Mouse (Mus musculus) hindbrain, embryonic 15.5 days (tissue): ENCODE results near the gene Cep19. TPM values are rescaled to one million over a fixed set of nuclear protein-coding genes. Genes with fewer than 3 reads are reported as not detected.
"Not testable (repeated sequence)": the region's sequence is repeated elsewhere in the genome, so short reads cannot be mapped to it uniquely, and the experiment has no call there.

Experiments used
- ATAC-seq: fragments of 200-750 bp; cut with Nextera tagmentation; 2 replicates; pipeline ENCODE4 v1.8.0; 2017; ENCODE audit warnings: low read depth, moderate number of reproducible peaks, moderate TSS enrichment; ENCODE audit not compliant: low FRiP score
- H3K27ac ChIP-seq: fragments of 300-500 bp; sonication (generic); replicated peaks from 2 replicates; pipeline ENCODE4 v1.5.1; 2015; ENCODE audit warnings: mild to moderate bottlenecking, inconsistent platforms
- H3K27me3 ChIP-seq: fragments of 300-500 bp; sonication (generic); 2 replicates; pipeline ENCODE4 v1.6.1; 2015; ENCODE audit warnings: control low read depth, inconsistent platforms
- H3K36me3 ChIP-seq: fragments of 300-500 bp; sonication (generic); 2 replicates; pipeline ENCODE4 v1.6.1; 2015; ENCODE audit warnings: control low read depth, inconsistent platforms
- H3K4me1 ChIP-seq: fragments of 300-500 bp; sonication (generic); replicated peaks from 2 replicates; pipeline ENCODE4 v1.6.1; 2015; ENCODE audit warnings: control low read depth, inconsistent platforms
- H3K4me2 ChIP-seq: fragments of 300-500 bp; sonication (generic); 2 replicates; pipeline ENCODE4 v1.6.1; 2015; ENCODE audit warnings: moderate library complexity, mild to moderate bottlenecking, inconsistent platforms
- H3K4me3 ChIP-seq: fragments of 300-500 bp; sonication (generic); 2 replicates; pipeline ENCODE4 v1.5.1; 2015; ENCODE audit warnings: mild to moderate bottlenecking, inconsistent platforms
- H3K9ac ChIP-seq: fragments of 300-500 bp; sonication (generic); 2 replicates; pipeline ENCODE4 v1.6.1; 2015; ENCODE audit warnings: inconsistent platforms
- H3K9me3 ChIP-seq: fragments of 300-500 bp; sonication (generic); 2 replicates; pipeline ENCODE4 v1.6.1; 2016; ENCODE audit warnings: control low read depth, inconsistent platforms
- WGBS: fragments of 180-500 bp; shearing (Covaris S2); methylation state at CpG from one replicate; pipeline ENCODE4 v1.1.7; 2015; 5-methylcytosine and 5-hydroxymethylcytosine counted together
- polyA plus RNA-seq: library from polyadenylated mRNA; unstranded; fragments of >200 nt; fragmentation: Nextera tagmentation; extraction: Ambion mirVana; gene quantifications from 2 replicates; pipeline ENCODE4 v1.2.1, GENCODE M21; 2015

The Cep19 gene
- polyA plus RNA-seq, 1 experiment from 2014 or later: 44.2 TPM

DNA sequence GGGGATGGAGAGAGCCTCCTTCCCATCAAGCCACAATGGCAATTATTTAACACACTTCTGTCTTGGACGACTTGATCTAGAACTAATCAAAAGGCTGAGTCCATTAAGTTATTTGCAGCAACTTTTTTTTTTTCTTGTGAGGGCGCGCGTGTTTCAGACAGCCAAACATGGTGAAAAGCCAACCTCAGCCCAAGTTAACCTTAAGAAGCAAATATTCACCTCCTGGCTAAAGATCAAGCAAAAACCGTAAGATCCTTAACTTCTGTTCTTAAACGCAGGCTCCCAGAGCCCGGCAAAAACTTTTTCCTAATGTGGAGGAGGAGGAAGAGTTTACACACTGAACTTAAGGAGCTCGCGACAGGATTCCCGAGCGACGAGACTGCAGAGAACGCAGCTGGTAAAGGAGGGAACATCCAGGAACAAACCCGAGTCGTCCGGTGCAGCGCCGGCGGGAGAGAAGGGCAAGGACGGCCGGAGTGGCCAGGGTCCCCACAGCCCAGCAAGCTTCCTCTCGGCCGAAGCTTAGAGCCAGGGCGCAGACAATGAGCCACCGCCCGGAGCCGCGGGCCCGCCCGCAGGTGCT, 21.1 kb upstream of the Cep19 start:
- H3K36me3 ChIP-seq: peaks cover 3% of the 10 kb centered on the region; the same call in 1 of the 2 replicates
- H3K27ac ChIP-seq: peak overlapping the region; percentile 91
- under 1% methylated on average over 30 of the region's 30 CpGs for WGBS
- H3K4me3 ChIP-seq: peak overlapping the region; percentile 96
- no peak for ATAC-seq
- peak overlapping the region; percentile 79 for H3K4me2 ChIP-seq
- peak overlapping the region; percentile 99 for H3K9ac ChIP-seq
- no peaks in the 10 kb centered on the region for H3K27me3 ChIP-seq
- peaks cover 27% of the 10 kb centered on the region for H3K4me1 ChIP-seq
- H3K9me3 ChIP-seq: no peaks in the 10 kb centered on the region

DNA sequence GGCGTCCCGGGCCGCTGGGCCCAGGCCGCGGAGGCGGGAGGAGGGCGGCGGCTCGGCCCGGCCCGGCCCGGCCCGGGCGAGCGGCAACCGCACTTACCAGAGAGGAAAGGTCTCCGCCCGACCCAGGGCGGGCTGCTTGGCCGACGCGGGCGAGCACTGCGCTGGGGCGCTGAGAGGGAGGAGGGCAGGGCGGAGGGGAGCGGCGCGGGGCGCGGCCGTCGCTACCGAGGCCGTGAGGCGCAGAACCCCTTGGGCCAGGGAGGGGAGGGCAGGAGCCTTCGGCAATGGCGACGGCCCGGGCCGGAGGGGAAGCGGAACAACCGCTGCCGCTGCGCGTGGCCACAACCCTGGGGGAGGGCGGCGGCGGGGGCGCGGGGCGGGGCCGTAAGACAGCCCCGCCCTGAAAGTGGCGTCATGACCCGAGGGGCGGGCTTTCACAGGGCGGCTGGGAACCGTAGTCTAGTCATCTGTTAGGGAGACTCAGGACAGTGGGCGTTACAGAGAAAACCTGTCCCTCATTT, 20.5 kb upstream of the Cep19 start, which contains the start of gene Pak2:
Pak2 (minus strand) TSS at position 352 of the 521 bp plus-strand sequence.
- ATAC-seq: peak; percentile 98
- H3K27ac ChIP-seq: peak within 1 kb of the TSS; percentile 91
- peak within 1 kb of the TSS; percentile 79 for H3K4me2 ChIP-seq
- peak within 1 kb of the TSS; percentile 96 for H3K4me3 ChIP-seq
- no peaks in the 10 kb centered on the region for H3K9me3 ChIP-seq
- under 1% methylated on average over 55 of the region's 60 CpGs for WGBS
- peak within 1 kb of the TSS; percentile 99 for H3K9ac ChIP-seq
- H3K4me1 ChIP-seq: peaks cover 27% of the 10 kb centered on the region
- H3K36me3 ChIP-seq: peaks cover 5% of the 10 kb centered on the region; the same call in 1 of the 2 replicates
- H3K27me3 ChIP-seq: no peaks in the 10 kb centered on the region

DNA sequence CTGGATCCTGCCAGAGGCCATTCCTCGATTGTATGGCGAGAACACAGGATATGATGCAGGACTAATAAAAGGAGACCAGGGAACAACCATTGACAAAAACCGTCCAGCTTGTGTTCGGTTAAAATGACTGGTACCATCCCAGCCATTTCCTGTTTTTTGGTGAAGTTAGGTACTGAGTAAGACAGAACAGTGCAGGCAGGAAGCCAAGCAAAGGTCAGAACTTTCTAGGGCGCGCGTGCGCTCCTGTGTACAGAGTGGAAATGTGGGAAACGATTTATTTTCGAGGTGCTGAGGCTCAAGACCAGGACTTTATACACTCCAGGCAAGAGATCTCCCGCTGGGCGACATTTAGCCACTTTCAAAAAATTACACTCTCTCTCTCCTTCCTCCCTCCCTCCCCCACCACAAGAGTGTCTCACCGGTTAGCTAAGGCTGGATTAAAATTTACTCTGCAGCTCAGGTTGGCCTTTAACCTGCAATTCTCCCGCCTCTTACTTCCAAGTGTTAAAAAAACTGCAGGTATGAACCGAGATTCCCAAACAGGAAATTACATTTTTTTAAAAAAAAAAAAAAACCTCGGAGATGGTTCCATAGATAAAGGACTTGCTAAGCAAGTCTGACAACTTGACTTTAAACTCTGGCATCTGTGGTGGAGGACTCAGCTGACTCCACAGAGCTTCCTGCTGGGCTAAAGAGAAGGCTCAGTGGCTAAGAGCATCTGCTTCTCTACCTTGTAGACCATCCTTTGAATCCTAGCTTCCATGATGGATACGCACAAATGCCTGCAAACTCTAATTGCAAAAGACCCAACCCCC, 11.8 kb upstream of the Cep19 start:
- Histone ChIP-seq H3K9me3 (no peaks in the 10 kb centered on the region), H3K36me3 (peaks cover 69% of the 10 kb centered on the region), H3K27me3 (no peaks in the 10 kb centered on the region), H3K27ac (no peak overlapping the region), H3K4me1 (no peaks in the 10 kb centered on the region), H3K9ac (no peak overlapping the region), H3K4me2 (no peak overlapping the region), H3K4me3 (no peak overlapping the region)
- 89% methylated on average over 17 of the region's 17 CpGs for WGBS
- no peak for ATAC-seq

DNA sequence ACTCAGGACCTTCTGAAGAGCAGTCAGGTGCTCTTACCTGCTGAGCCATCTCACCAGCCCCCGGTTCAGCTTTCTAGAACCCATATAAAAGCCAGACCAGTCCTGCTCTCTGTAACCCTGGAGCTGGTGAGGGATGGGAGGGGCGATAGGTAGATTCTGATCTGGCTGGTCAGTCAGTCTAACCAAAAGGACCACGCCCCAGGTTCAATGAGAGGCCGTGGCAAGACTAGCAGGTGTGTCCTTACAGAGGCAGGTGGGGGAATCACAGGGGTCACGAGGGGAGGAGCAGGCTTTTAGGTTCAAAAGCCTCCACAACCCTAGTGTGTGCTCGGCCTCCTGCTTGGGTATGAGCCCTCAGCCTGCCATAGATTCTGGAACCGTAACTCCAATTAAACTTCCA, 8.1 kb upstream of the Cep19 start:
- peaks cover 52% of the 10 kb centered on the region for H3K36me3 ChIP-seq
- H3K4me3 ChIP-seq: no peak overlapping the region
- no peak overlapping the region for H3K4me2 ChIP-seq
- H3K27ac ChIP-seq: no peak overlapping the region
- ATAC-seq: no peak
- no peaks in the 10 kb centered on the region for H3K4me1 ChIP-seq
- H3K9ac ChIP-seq: no peak overlapping the region
- WGBS: 92% methylated on average over 7 of the region's 7 CpGs
- H3K9me3 ChIP-seq: no peaks in the 10 kb centered on the region
- no peaks in the 10 kb centered on the region for H3K27me3 ChIP-seq

DNA sequence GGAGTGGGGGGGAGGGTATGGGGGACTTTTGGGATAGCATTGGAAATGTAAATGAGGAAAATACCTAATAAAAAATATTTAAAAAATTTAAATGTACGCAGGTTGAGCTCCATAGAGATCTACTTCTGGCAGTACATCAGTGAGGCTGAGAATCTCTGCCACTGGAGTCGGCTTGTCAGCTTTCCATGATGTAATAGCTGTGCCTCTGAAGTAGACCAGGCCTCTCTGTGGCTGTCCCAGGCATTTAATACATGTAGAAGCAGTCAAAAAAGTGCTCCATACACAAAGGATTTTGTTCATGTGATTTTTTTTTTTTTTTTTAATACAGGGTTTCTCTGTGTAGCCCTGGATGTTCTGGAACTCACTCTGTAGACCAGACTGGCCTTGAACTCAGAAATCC, 1.8 kb upstream of the Cep19 start:
- H3K36me3 ChIP-seq: peaks cover 12% of the 10 kb centered on the region
- not testable (repeated sequence) for ATAC-seq

DNA sequence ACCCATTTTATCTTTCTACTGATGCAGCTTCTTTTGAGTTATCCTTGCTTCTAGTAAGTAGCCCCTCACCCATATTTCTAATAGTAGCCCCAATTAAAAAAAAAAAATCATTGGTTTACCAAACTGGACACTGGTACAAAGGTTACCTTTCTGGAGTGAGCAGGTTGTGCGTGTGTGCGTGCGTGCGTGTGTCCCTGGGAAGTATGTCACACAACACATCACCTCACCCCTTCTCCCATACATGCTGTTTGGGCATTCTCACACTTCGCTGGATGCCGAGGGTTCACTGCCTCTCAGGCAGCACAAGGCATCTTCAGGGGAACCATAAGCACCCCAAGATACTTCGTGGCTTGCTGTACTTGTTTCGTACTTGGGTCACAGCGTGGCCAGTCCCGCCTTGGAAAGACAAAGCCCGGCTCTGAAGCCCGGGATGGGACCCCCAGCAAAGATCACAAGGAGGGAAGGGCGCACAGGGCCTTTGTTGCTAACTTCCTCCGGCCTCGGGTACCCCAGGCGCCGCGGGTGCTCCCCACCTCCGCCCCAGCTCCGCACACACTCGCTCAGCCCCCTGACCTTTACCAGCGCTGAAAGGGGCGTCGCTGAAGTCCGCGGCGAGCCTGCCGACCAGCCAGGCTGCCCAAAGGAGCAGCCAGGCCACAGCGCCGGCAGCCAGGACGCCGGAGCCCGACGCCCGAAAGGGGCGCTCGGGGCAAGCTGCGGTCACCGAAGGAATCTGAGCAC, 533 bp upstream of the Cep19 start:
- Histone ChIP-seq H3K9me3 (no peaks in the 10 kb centered on the region), H3K4me1 (peaks cover 17% of the 10 kb centered on the region), H3K36me3 (peaks cover 25% of the 10 kb centered on the region), H3K9ac (peak overlapping the region; percentile 84), H3K4me3 (peak overlapping the region; percentile 87), H3K27me3 (no peaks in the 10 kb centered on the region), H3K27ac (peak overlapping the region; percentile 81), H3K4me2 (peak overlapping the region; percentile 70)
- peak; percentile 87 for ATAC-seq
- WGBS: under 1% methylated on average over 39 of the region's 39 CpGs

More for the DNA sequence above, 1.8 kb upstream of the Cep19 start:
- H3K4me2 ChIP-seq: 0 out of 2 replicates have a peak overlapping the region, but pooled peaks have one; percentile 70
- H3K27me3 ChIP-seq, H3K4me3 ChIP-seq, H3K27ac ChIP-seq, H3K9ac ChIP-seq, H3K9me3 ChIP-seq: not testable (repeated sequence)
- peaks cover 17% of the 10 kb centered on the region for H3K4me1 ChIP-seq
- 93% methylated on average over 2 of the region's 2 CpGs for WGBS

DNA sequence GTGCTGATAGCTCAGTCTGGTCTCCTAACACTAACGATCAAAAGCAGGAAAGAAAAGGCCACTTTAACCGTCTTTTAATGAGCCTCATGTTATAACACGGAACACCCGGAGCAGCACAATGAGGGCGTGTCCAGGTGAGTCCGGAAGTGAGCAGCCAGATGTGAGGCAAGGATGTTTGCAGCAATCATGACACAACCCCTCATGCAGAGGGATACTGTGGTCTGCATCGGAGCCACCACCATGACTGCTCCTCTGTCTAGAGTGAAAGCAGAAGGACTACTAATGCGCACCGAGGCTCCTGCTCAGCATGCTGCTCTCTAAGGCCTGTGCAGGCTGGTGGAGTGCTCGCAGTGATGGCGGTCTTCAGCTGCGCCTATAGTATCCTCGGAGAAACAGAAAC, 2.7 kb downstream of the Cep19 start:
- Histone ChIP-seq H3K4me2 (no peak overlapping the region), H3K4me3 (no peak overlapping the region), H3K4me1 (peaks cover 17% of the 10 kb centered on the region), H3K9ac (no peak overlapping the region), H3K36me3 (peaks cover 41% of the 10 kb centered on the region), H3K27me3 (no peaks in the 10 kb centered on the region), H3K27ac (no peak overlapping the region), H3K9me3 (no peaks in the 10 kb centered on the region)
- 92% methylated on average over 13 of the region's 13 CpGs for WGBS
- ATAC-seq: no peak

DNA sequence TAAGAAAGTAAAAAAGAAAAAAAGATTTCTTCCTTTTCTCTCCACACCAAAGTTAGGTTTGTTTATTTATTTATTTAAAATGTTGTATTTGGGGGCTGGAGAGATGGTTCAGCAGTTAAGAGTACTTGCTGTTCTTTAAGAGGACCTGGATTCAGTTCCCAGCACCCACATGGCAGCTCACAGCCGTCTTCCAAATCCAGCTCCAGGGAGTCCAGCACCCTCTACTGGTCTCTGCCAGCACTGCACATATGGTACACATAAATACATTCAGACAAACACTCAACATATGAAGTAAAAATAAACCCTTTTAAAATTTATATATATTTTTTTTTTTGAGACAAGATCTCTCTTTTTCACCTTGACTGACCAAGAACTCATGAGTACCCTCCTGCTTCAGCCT, 6.1 kb downstream of the Cep19 start:
- Histone ChIP-seq H3K4me3 (no peak overlapping the region), H3K4me1 (no peaks in the 10 kb centered on the region), H3K36me3 (peaks cover 63% of the 10 kb centered on the region), H3K4me2 (no peak overlapping the region), H3K9me3 (no peaks in the 10 kb centered on the region), H3K27ac (no peak overlapping the region), H3K9ac (no peak overlapping the region), H3K27me3 (no peaks in the 10 kb centered on the region)
- WGBS: 97% methylated on average over 1 of the region's 1 CpGs
- no peak for ATAC-seq

DNA sequence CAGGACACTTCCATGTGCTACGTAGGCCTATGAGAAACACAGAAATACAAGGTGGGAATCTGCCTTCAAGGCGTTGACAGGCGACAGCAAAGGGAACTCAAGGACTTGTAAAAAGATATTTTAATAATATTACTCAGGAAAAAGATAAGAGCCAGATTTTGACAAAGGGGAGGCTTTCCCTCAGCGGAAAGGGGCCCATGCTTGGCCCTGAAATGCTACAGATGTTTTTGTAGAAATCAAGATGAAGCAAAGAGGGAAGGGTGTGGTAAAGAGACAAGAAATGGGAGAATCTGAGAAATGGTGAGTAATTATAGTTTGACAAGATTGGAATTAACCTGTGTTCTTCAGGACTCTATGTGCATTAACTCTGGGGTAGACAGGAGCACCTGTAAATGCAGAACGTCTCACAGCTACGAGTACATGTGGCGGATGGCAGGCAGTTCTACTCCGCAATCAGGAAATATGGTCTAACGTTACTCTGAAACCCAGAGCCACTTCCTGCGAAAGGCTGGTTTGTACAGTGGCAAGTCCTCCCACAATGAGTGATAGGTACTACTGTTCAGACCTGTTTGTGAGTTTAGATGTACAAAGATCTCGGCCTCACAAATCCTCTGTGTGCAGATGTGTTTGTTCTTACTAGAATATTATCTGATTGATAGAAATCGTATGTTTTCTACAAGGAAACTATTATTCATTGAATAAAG, 7.9 kb downstream of the Cep19 start:
- Histone ChIP-seq H3K4me3 (no peak overlapping the region), H3K9ac (no peak overlapping the region), H3K27me3 (no peaks in the 10 kb centered on the region), H3K27ac (no peak overlapping the region), H3K4me2 (no peak overlapping the region), H3K4me1 (no peaks in the 10 kb centered on the region), H3K9me3 (no peaks in the 10 kb centered on the region), H3K36me3 (peaks cover 65% of the 10 kb centered on the region)
- WGBS: 94% methylated on average over 12 of the region's 12 CpGs
- ATAC-seq: no peak

DNA sequence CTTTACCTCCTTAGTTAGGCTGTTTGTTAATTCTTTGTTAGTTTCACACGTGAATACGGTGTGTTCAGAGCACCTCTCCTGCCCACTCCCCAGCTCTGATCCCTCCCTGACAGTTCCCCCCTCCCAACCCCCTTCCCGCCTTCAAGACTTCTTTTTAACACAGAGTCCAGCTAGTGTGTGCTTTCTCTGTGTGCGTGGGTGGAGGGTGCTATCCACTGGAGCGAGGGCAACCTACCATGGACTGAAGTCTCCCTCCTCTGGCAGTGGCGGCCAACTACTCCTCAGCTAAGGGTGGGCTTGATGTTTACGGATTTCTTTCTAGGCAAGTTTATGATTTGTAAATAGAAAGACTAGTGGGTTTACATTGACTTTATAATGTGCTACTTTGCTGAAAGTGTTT, 8.6 kb downstream of the Cep19 start:
- no peak for ATAC-seq
- Histone ChIP-seq H3K4me3 (no peak overlapping the region), H3K9me3 (no peaks in the 10 kb centered on the region), H3K27me3 (no peaks in the 10 kb centered on the region), H3K27ac (no peak overlapping the region), H3K36me3 (peaks cover 58% of the 10 kb centered on the region), H3K9ac (no peak overlapping the region), H3K4me1 (no peaks in the 10 kb centered on the region), H3K4me2 (no peak overlapping the region)
- WGBS: 79% methylated on average over 7 of the region's 7 CpGs

DNA sequence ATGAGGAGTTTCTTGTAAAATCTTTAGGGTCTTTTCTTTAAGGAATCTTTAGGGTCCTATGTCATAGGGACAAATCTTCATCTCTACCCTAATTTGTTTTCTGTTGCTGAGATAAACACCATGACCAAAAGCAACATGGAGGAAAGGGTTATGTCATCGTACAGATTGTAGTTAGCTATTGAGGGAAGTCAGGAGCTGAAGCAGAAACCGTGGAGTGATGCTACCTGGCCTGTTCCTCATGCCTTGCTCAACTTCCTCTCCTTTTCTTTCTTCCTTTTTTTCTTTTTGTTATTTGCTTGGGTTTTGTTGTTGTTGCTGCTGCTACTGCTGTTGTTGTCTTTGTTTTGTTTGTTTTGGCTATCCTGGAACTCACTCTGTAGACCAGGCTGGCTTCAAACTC, 9.0 kb downstream of the Cep19 start:
- no peak overlapping the region for H3K9ac ChIP-seq
- no peaks in the 10 kb centered on the region for H3K4me1 ChIP-seq
- H3K4me2 ChIP-seq: no peak overlapping the region
- H3K27me3 ChIP-seq: no peaks in the 10 kb centered on the region
- WGBS: 94% methylated on average over 2 of the region's 2 CpGs
- H3K27ac ChIP-seq: no peak overlapping the region
- H3K4me3 ChIP-seq: no peak overlapping the region
- H3K36me3 ChIP-seq: peaks cover 54% of the 10 kb centered on the region
- no peaks in the 10 kb centered on the region for H3K9me3 ChIP-seq
- ATAC-seq: no peak
